Mouse (Mus musculus): ENCODE measurements around the gene Gpc3. TPM values are rescaled to one million over a fixed set of nuclear protein-coding genes. Genes with fewer than 3 reads are reported as not detected.

The Gpc3 gene
- polyA plus RNA-seq, 1 experiment = 2.8 TPM

DNA sequence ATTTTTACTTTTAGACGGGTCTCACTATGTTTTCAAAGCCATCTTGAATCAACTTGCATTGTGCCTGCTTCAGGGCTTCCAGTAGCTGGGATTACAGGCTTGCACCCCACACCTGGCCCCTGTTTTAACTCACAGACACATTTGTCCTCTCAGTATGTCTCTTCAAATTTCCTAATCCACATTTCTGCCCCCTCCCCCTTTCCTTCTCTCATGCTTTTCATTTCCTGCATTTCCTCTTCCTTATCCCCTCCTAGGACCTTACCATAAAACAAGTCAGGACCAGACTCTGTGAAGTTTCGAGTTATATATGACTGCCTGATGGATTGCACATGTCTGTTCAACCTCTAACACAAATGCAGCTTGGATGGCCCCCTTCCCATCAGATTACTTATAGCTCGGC lies 167.2 kb downstream of the Gpc3 start:
- WGBS = 56% methylated on average over 3 of the region's 3 CpGs
- no peak overlapping the region for H3K27ac ChIP-seq (ENCODE audit: insufficient read depth, low read length)
- no peaks in the 10 kb centered on the region for H3K4me1 ChIP-seq (ENCODE audit: control insufficient read depth, insufficient read depth, low read length)
- H3K4me3 ChIP-seq (replicated peaks; ENCODE audit: insufficient read depth, low read depth, low read length) = no peak overlapping the region
- TF ChIP-seq POLR2A (IDR thresholded peaks at IDR 0.05; ENCODE audit: borderline replicate concordance, insufficient read depth, low read length) = no peak
- TF ChIP-seq CTCF (IDR thresholded peaks at IDR 0.05; ENCODE audit: borderline replicate concordance, insufficient read depth, low read depth, low read length) = no peak
- no peak for DNase-seq
- H3K27me3 ChIP-seq (ENCODE audit: control insufficient read depth, insufficient read depth, low read length) = no peaks in the 10 kb centered on the region

DNA sequence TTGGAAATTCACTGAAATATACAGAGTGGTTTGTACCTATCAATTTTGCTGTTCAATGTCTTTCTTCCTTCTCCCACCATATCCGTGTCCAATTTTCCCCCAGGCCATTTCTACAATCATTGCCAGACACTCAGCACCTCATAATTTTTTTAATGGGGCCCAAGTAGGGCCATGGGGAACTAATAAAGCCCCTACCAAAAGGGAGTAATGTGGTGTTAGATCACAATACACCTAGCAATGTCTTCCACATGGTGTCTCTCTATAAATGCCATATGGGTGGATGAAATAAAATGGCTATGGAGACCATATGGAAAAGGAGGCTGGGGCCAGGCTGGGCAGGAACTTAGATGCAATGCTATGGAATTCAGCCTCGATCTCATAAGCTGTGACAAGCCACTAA lies 168.8 kb downstream of the Gpc3 start:
- 67% methylated on average over 2 of the region's 2 CpGs for WGBS
- TF ChIP-seq POLR2A (IDR thresholded peaks at IDR 0.05; ENCODE audit: borderline replicate concordance, insufficient read depth, low read length) = no peak
- no peak for TF ChIP-seq CTCF (IDR thresholded peaks at IDR 0.05; ENCODE audit: borderline replicate concordance, insufficient read depth, low read depth, low read length)
- H3K4me1 ChIP-seq (ENCODE audit: control insufficient read depth, insufficient read depth, low read length) = no peaks in the 10 kb centered on the region
- no peak overlapping the region for H3K4me3 ChIP-seq (replicated peaks; ENCODE audit: insufficient read depth, low read depth, low read length)
- no peak for DNase-seq
- no peak overlapping the region for H3K27ac ChIP-seq (ENCODE audit: insufficient read depth, low read length)
- no peaks in the 10 kb centered on the region for H3K27me3 ChIP-seq (ENCODE audit: control insufficient read depth, insufficient read depth, low read length)

DNA sequence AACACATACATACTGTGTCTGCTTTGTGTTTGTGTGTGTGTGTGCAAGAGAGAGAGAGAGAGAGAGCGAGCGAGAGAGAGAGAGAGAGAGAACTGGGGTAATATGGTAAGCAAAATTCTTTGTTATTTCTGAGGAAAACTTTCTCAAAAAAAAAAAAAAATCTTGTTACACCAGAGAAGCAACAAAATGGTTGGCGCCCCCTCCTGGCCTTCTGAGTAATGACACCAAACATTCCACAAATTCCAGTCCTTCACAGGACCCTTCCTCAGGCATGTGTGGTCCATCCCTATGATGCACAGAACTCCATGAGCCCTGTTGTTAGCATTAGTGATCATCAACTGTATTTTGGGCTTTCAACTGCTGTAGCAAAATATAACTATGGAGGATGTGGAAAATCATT lies 172.0 kb downstream of the Gpc3 start:
- Histone ChIP-seq H3K27me3 (ENCODE audit: control insufficient read depth, insufficient read depth, low read length) (no peaks in the 10 kb centered on the region), H3K4me1 (ENCODE audit: control insufficient read depth, insufficient read depth, low read length) (no peaks in the 10 kb centered on the region), H3K4me3 (replicated peaks; ENCODE audit: insufficient read depth, low read depth, low read length) (no peak overlapping the region), H3K27ac (ENCODE audit: insufficient read depth, low read length) (no peak overlapping the region)
- no peak for TF ChIP-seq POLR2A (IDR thresholded peaks at IDR 0.05; ENCODE audit: borderline replicate concordance, insufficient read depth, low read length)
- no peak for TF ChIP-seq CTCF (IDR thresholded peaks at IDR 0.05; ENCODE audit: borderline replicate concordance, insufficient read depth, low read depth, low read length)
- WGBS = 47% methylated on average over 3 of the region's 3 CpGs
- no peak for DNase-seq

DNA sequence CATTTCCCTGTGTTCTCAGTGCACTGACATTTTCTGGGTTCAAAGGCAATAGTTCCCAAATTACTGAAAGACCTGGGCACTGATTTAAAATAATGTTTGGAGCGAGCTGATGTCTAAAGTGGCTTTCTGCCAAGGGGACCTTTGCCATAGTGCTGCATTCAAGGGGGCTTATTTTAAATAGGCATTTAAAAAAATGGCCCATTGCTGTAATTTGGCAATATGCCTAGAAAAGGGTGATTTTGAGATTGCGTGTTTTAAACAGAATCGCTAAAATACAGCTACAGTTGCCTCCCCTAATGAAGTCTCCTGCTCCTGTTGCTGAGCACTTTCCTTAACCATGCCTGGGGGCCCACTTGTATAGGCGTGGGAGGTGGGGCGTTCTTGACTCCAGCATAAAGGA lies 174.3 kb downstream of the Gpc3 start:
- DNase-seq = no peak
- H3K27ac ChIP-seq (ENCODE audit: insufficient read depth, low read length) = no peak overlapping the region
- 45% methylated on average over 5 of the region's 5 CpGs for WGBS
- TF ChIP-seq CTCF (IDR thresholded peaks at IDR 0.05; ENCODE audit: borderline replicate concordance, insufficient read depth, low read depth, low read length) (no peak), POLR2A (IDR thresholded peaks at IDR 0.05; ENCODE audit: borderline replicate concordance, insufficient read depth, low read length) (no peak)
- no peaks in the 10 kb centered on the region for H3K4me1 ChIP-seq (ENCODE audit: control insufficient read depth, insufficient read depth, low read length)
- no peaks in the 10 kb centered on the region for H3K27me3 ChIP-seq (ENCODE audit: control insufficient read depth, insufficient read depth, low read length)
- no peak overlapping the region for H3K4me3 ChIP-seq (replicated peaks; ENCODE audit: insufficient read depth, low read depth, low read length)

DNA sequence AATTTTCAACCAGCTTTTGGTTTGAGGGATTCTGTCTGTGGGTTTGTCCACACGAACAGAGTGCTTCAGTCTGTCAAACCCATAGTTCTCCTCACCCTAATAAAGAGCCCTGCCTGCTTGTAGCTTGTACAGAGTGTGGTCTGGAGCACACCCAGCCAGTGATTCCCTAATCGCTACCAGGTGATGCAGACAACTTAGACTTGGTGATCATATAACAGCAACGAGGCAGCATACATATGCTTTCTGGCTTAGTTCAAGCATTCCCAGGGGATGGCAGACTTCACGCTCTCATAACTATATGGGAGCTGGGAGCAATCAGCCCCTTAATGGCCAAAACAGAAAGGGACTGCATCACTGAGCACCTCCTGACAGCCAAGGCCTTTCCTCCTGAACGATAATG lies 188.1 kb downstream of the Gpc3 start:
- 70% methylated on average over 5 of the region's 5 CpGs for WGBS
- no peak overlapping the region for H3K4me3 ChIP-seq (replicated peaks; ENCODE audit: insufficient read depth, low read depth, low read length)
- no peak overlapping the region for H3K27ac ChIP-seq (ENCODE audit: insufficient read depth, low read length)
- TF ChIP-seq POLR2A (IDR thresholded peaks at IDR 0.05; ENCODE audit: borderline replicate concordance, insufficient read depth, low read length) (no peak), CTCF (IDR thresholded peaks at IDR 0.05; ENCODE audit: borderline replicate concordance, insufficient read depth, low read depth, low read length) (no peak)
- no peaks in the 10 kb centered on the region for H3K27me3 ChIP-seq (ENCODE audit: control insufficient read depth, insufficient read depth, low read length)
- DNase-seq = no peak
- H3K4me1 ChIP-seq (ENCODE audit: control insufficient read depth, insufficient read depth, low read length) = no peaks in the 10 kb centered on the region

DNA sequence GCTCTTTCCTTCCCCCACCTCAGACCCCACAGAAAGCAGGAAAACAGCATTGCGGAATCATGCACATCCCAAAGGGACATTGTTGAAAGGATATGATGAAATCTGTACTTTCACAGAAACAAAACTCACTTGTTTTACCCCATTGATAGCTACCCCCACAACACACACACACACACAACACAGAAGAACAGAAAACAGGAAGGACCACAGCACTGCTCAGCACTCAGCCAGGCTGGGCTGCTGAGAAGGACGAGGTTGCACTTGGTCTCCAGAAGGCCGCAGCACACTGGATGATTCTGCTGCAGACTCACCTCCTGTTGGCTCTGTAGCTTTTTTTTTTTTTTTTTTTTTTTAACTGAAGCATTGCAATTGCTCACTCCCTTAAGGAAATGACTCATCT lies 193.9 kb downstream of the Gpc3 start:
- Histone ChIP-seq H3K27me3 (ENCODE audit: control insufficient read depth, insufficient read depth, low read length) (no peaks in the 10 kb centered on the region), H3K4me1 (ENCODE audit: control insufficient read depth, insufficient read depth, low read length) (no peaks in the 10 kb centered on the region), H3K27ac (ENCODE audit: insufficient read depth, low read length) (no peak overlapping the region), H3K4me3 (replicated peaks; ENCODE audit: insufficient read depth, low read depth, low read length) (no peak overlapping the region)
- no peak for DNase-seq
- 77% methylated on average over 3 of the region's 3 CpGs for WGBS
- TF ChIP-seq POLR2A (IDR thresholded peaks at IDR 0.05; ENCODE audit: borderline replicate concordance, insufficient read depth, low read length) = no peak

DNA sequence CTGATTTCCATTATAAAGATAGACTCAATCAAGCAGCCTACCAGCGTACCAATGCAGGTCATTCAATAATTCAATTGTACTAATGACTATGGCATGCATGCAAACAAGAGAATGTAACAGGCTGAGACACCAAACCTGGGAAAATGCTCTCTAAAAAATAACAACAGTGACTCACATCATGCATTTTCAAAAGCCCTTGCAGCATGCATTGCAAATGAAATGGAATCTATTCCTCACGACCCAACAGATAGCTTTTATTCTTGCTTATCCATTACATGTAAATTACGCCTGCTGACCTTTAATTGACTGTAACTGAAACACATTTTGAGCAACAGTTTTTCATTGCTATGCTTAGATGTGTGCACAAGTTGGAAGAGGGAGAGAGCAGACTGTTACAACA lies 200.8 kb downstream of the Gpc3 start:
- no peaks in the 10 kb centered on the region for H3K27me3 ChIP-seq (ENCODE audit: control insufficient read depth, insufficient read depth, low read length)

DNA sequence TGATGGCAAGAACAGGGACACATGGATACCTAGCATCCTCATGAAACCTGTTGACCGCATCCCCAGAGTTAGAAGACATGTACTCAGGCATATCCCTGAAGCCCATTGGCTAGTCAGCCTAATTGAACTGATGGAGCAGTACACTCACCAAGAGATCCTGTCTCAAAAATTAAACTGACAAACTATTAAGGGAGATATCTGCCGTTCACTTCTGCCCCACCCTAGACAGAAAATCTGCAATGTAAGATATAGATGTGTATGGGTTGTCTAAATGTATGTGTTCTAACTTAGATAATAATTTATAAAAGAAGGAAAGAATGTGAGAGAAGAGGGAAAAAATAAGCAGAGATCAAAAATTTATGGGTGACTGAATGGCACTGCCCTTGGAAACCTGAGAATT lies 212.6 kb downstream of the Gpc3 start:
- DNase-seq = no peak
- Histone ChIP-seq H3K27me3 (ENCODE audit: control insufficient read depth, insufficient read depth, low read length) (no peaks in the 10 kb centered on the region), H3K4me1 (ENCODE audit: control insufficient read depth, insufficient read depth, low read length) (no peaks in the 10 kb centered on the region), H3K27ac (ENCODE audit: insufficient read depth, low read length) (no peak overlapping the region), H3K4me3 (replicated peaks; ENCODE audit: insufficient read depth, low read depth, low read length) (no peak overlapping the region)
- 90% methylated on average over 2 of the region's 2 CpGs for WGBS
- TF ChIP-seq POLR2A (IDR thresholded peaks at IDR 0.05; ENCODE audit: borderline replicate concordance, insufficient read depth, low read length) = no peak
- no peak for TF ChIP-seq CTCF (IDR thresholded peaks at IDR 0.05; ENCODE audit: borderline replicate concordance, insufficient read depth, low read depth, low read length)

More for the DNA sequence above, 200.8 kb downstream of the Gpc3 start:
- H3K4me3 ChIP-seq (replicated peaks; ENCODE audit: insufficient read depth, low read depth, low read length) = no peak overlapping the region
- H3K27ac ChIP-seq (ENCODE audit: insufficient read depth, low read length) = no peak overlapping the region
- H3K4me1 ChIP-seq (ENCODE audit: control insufficient read depth, insufficient read depth, low read length) = no peaks in the 10 kb centered on the region
- TF ChIP-seq CTCF (IDR thresholded peaks at IDR 0.05; ENCODE audit: borderline replicate concordance, insufficient read depth, low read depth, low read length) (no peak), POLR2A (IDR thresholded peaks at IDR 0.05; ENCODE audit: borderline replicate concordance, insufficient read depth, low read length) (no peak)
- DNase-seq = no peak
- 72% methylated on average over 3 of the region's 3 CpGs for WGBS

Data from cerebellum, adult 2 months (tissue).